Mouse (Mus musculus) neural tube, embryonic 13.5 days (tissue): ENCODE data around the gene Gp1ba. TPM values are rescaled to one million over a fixed set of nuclear protein-coding genes. Genes with fewer than 3 reads are reported as not detected.
A peak's percentile ranks its signal among the peaks of the same experiment; 100 is the strongest.

ENCODE experiments used
- ATAC-seq: fragments of 200-750 bp; cut with Nextera tagmentation; 2 replicates; pipeline ENCODE4 v1.8.0; 2017; ENCODE audit warnings: low read depth, mild to moderate bottlenecking, moderate TSS enrichment, moderate library complexity
- H3K27ac ChIP-seq: fragments of 300-500 bp; sonication (generic); replicated peaks from 2 replicates; pipeline ENCODE4 v1.5.1; 2015; ENCODE audit warnings: moderate library complexity, mild to moderate bottlenecking, inconsistent platforms
- H3K27me3 ChIP-seq: fragments of 300-500 bp; sonication (generic); 2 replicates; pipeline ENCODE4 v1.6.1; 2015; ENCODE audit warnings: mild to moderate bottlenecking, inconsistent platforms
- H3K36me3 ChIP-seq: fragments of 300-500 bp; sonication (generic); 2 replicates; pipeline ENCODE4 v1.6.1; 2015; ENCODE audit warnings: mild to moderate bottlenecking, inconsistent platforms
- H3K4me1 ChIP-seq: fragments of 300-500 bp; sonication (generic); replicated peaks from 2 replicates; pipeline ENCODE4 v1.6.1; 2015; ENCODE audit warnings: inconsistent platforms
- H3K4me2 ChIP-seq: fragments of 300-500 bp; sonication (generic); 2 replicates; pipeline ENCODE4 v1.6.1; 2015; ENCODE audit warnings: inconsistent platforms, mild to moderate bottlenecking, moderate library complexity
- H3K4me3 ChIP-seq: fragments of 300-500 bp; sonication (generic); 2 replicates; pipeline ENCODE4 v1.5.1; 2015; ENCODE audit warnings: mild to moderate bottlenecking, inconsistent platforms
- H3K9ac ChIP-seq: fragments of 300-500 bp; sonication (generic); 2 replicates; pipeline ENCODE4 v1.6.1; 2015; ENCODE audit warnings: moderate library complexity, mild to moderate bottlenecking, inconsistent platforms
- H3K9me3 ChIP-seq: fragments of 300-500 bp; sonication (generic); 2 replicates; pipeline ENCODE4 v1.6.1; 2016; ENCODE audit warnings: inconsistent platforms
- WGBS: fragments of 180-500 bp; shearing (Covaris S2); methylation state at CpG from one replicate; pipeline ENCODE4 v1.1.7; 2015; 5-methylcytosine and 5-hydroxymethylcytosine counted together
- polyA plus RNA-seq: library from polyadenylated mRNA; unstranded; fragments of >200 nt; fragmentation: Nextera tagmentation; extraction: Ambion mirVana; gene quantifications from 2 replicates; pipeline ENCODE4 v1.2.1, GENCODE M21; 2015

Gp1ba gene
- polyA plus RNA-seq, 1 experiment from 2014 or later: 0.45 TPM

GRCm38 (mm10) chr11:70637764-70638163, 1.2 kb upstream of the Gp1ba start:
- Histone ChIP-seq H3K27me3 (no peaks in the 10 kb centered on the region), H3K9ac (no peak overlapping the region), H3K36me3 (peaks cover 4% of the 10 kb centered on the region; the same call in 1 of the 2 replicates), H3K4me2 (no peak overlapping the region), H3K9me3 (no peaks in the 10 kb centered on the region), H3K4me1 (no peaks in the 10 kb centered on the region), H3K4me3 (no peak overlapping the region), H3K27ac (no peak overlapping the region)
- WGBS: 95% methylated on average over 1 of the region's 1 CpGs
- ATAC-seq: no peak

GRCm38 (mm10) chr11:70638293-70638692, 629 bp upstream of the Gp1ba start:
- H3K4me1 ChIP-seq: no peaks in the 10 kb centered on the region
- no peak for ATAC-seq
- peaks cover 9% of the 10 kb centered on the region; the same call in 1 of the 2 replicates for H3K36me3 ChIP-seq
- H3K4me3 ChIP-seq: no peak overlapping the region
- H3K27ac ChIP-seq: no peak overlapping the region
- H3K27me3 ChIP-seq: no peaks in the 10 kb centered on the region
- H3K4me2 ChIP-seq: no peak overlapping the region
- no peaks in the 10 kb centered on the region for H3K9me3 ChIP-seq
- H3K9ac ChIP-seq: no peak overlapping the region
- WGBS: 91% methylated on average over 1 of the region's 1 CpGs

DNA sequence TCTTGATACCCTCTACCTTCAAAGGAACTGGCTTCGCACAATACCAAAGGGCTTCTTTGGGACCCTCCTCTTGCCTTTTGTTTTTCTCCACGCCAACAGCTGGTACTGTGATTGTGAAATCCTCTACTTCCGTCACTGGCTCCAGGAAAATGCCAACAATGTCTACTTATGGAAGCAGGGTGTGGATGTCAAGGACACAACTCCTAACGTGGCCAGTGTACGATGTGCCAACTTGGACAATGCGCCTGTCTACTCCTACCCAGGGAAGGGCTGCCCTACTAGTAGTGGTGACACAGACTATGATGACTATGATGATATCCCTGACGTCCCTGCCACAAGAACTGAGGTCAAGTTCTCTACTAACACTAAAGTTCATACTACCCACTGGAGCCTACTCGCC, 1.1 kb downstream of the Gp1ba start:
- peaks cover 26% of the 10 kb centered on the region for H3K36me3 ChIP-seq
- H3K4me1 ChIP-seq: peaks cover under 1% of the 10 kb centered on the region; the same call in 1 of the 2 replicates
- 89% methylated on average over 8 of the region's 8 CpGs for WGBS
- no peak overlapping the region for H3K4me2 ChIP-seq
- no peaks in the 10 kb centered on the region for H3K9me3 ChIP-seq
- H3K9ac ChIP-seq: no peak overlapping the region
- no peaks in the 10 kb centered on the region for H3K27me3 ChIP-seq
- no peak overlapping the region for H3K27ac ChIP-seq
- H3K4me3 ChIP-seq: no peak overlapping the region
- ATAC-seq: no peak

DNA sequence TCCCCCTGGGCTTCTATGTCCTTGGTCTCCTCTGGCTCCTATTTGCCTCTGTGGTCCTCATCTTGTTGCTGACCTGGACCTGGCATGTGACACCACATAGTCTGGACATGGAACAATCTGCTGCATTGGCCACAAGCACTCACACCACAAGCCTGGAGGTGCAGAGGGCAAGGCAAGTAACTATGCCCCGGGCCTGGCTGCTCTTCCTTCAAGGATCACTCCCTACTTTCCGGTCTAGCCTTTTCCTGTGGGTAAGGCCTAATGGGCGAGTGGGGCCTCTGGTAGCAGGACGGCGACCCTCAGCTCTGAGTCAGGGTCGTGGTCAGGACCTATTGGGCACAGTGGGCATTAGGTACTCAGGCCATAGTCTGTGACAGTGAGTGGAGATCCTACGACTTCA, 2.3 kb downstream of the Gp1ba start:
- Histone ChIP-seq H3K4me1 (peaks cover 13% of the 10 kb centered on the region), H3K27me3 (no peaks in the 10 kb centered on the region), H3K9me3 (no peaks in the 10 kb centered on the region), H3K9ac (no peak overlapping the region), H3K36me3 (peaks cover 34% of the 10 kb centered on the region), H3K4me2 (no peak overlapping the region), H3K27ac (no peak overlapping the region), H3K4me3 (no peak overlapping the region)
- WGBS: 85% methylated on average over 7 of the region's 7 CpGs
- no peak for ATAC-seq

- WGBS: 90% methylated on average over 6 of the region's 6 CpGs
Measured at GRCm38 (mm10) chr11:70643051-70643450, 4.1 kb downstream of the Gp1ba start.

GRCm38 (mm10) chr11:70644564-70645103, 5.7 kb downstream of the Gp1ba start:
- Histone ChIP-seq H3K4me1 (peaks cover 34% of the 10 kb centered on the region), H3K9me3 (no peaks in the 10 kb centered on the region), H3K36me3 (peaks cover 43% of the 10 kb centered on the region), H3K27me3 (no peaks in the 10 kb centered on the region), H3K27ac (no peak overlapping the region), H3K4me2 (no peak overlapping the region), H3K4me3 (no peak overlapping the region), H3K9ac (0 out of 2 replicates have a peak overlapping the region, but pooled peaks have one; percentile 13)
- ATAC-seq: no peak
- 98% methylated on average over 8 of the region's 8 CpGs for WGBS

More at GRCm38 (mm10) chr11:70643051-70643450, 4.1 kb downstream of the Gp1ba start:
- H3K9ac ChIP-seq: no peak overlapping the region
- peaks cover 21% of the 10 kb centered on the region for H3K4me1 ChIP-seq
- H3K27ac ChIP-seq: no peak overlapping the region
- no peak for ATAC-seq
- H3K4me3 ChIP-seq: no peak overlapping the region
- peaks cover 34% of the 10 kb centered on the region for H3K36me3 ChIP-seq
- H3K4me2 ChIP-seq: no peak overlapping the region
- no peaks in the 10 kb centered on the region for H3K27me3 ChIP-seq
- H3K9me3 ChIP-seq: no peaks in the 10 kb centered on the region

GRCm38 (mm10) chr11:70645461-70646258, 6.7 kb downstream of the Gp1ba start:
- Histone ChIP-seq H3K27me3 (no peaks in the 10 kb centered on the region), H3K4me3 (peak overlapping the region; percentile 87), H3K9ac (peak overlapping the region; percentile 90), H3K9me3 (no peaks in the 10 kb centered on the region), H3K4me1 (peaks cover 37% of the 10 kb centered on the region), H3K36me3 (peaks cover 53% of the 10 kb centered on the region), H3K27ac (peak overlapping the region; percentile 91; the same call in 1 of the 2 replicates), H3K4me2 (peak overlapping the region; percentile 100)
- no peak for ATAC-seq
- 94% methylated on average over 12 of the region's 12 CpGs for WGBS

DNA sequence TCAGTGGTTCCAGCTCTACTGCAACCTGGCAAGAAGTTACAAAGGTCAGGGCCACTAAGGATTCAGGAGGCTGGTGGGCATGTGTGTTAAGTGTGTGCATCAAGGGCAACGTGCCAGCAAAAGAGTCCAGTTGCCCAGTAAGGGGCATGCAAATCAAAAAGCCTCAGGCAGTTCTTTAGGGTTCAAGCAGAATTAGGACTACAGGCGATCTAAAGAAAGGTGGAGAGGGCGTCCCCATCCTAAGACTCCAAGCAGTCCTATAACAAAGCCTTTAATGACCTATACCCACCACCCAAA, 7.3 kb downstream of the Gp1ba start:
- H3K27ac ChIP-seq: peak overlapping the region; percentile 91
- peaks cover 59% of the 10 kb centered on the region for H3K36me3 ChIP-seq
- WGBS: 16% methylated on average over 3 of the region's 3 CpGs
- H3K4me3 ChIP-seq: peak overlapping the region; percentile 87
- ATAC-seq: no peak
- peak overlapping the region; percentile 90 for H3K9ac ChIP-seq
- H3K9me3 ChIP-seq: no peaks in the 10 kb centered on the region
- peaks cover 42% of the 10 kb centered on the region for H3K4me1 ChIP-seq
- H3K27me3 ChIP-seq: no peaks in the 10 kb centered on the region
- peak overlapping the region; percentile 100 for H3K4me2 ChIP-seq

GRCm38 (mm10) chr11:70646691-70647650, 8.0 kb downstream of the Gp1ba start, which contains the start of the genes Rnf167 and Slc25a11:
Gene Rnf167, plus strand, starts transcription at chr11:70647235.
Gene Slc25a11, minus strand, starts transcription at chr11:70647479.
- H3K4me2 ChIP-seq: peak within 1 kb of the TSS; percentile 100
- no peaks in the 10 kb centered on the region for H3K9me3 ChIP-seq
- H3K36me3 ChIP-seq: peaks cover 66% of the 10 kb centered on the region
- WGBS: under 1% methylated on average over 63 of the region's 63 CpGs
- peaks cover 50% of the 10 kb centered on the region for H3K4me1 ChIP-seq
- peak within 1 kb of the TSS; percentile 93 for H3K9ac ChIP-seq
- H3K4me3 ChIP-seq: peak within 1 kb of the TSS; percentile 87
- no peaks in the 10 kb centered on the region for H3K27me3 ChIP-seq
- peak within 1 kb of the TSS; percentile 94 for H3K27ac ChIP-seq
- peak; percentile 91 for ATAC-seq

DNA sequence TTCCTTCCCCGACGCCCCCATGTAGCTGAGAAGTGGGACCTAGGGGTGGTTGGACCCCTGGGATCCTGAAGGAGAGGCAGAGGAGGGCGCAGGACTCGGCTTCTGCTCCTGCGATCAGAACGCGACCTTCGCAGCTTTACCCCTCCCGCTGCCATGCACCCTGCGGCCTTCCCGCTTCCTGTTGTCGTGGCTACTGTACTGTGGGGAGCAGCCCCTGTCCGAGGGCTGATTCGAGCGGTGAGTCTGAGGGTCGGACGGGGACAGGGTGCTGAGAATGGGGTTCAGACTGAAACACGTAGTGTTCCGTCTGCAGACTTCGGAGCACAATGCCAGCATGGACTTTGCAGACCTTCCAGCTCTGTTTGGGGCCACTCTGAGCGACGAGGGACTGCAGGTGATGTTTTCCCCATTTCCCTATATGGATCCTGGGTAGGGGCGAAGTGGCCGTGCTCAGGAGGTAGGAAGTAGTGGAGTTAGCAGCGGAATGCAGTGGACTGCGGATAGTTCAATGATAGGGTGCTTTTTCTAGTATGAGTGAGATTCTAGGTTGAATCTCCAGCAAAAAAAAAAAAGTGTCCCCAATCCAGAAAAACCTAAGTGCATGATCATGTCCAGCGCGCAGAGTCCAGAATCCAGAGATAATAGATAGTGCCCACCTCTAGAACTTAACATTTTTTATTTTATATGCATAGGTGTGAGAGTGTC, 8.9 kb downstream of the Gp1ba start:
- 4% methylated on average over 28 of the region's 28 CpGs for WGBS
- ATAC-seq: peak; percentile 19
- H3K4me1 ChIP-seq: peaks cover 59% of the 10 kb centered on the region

DNA sequence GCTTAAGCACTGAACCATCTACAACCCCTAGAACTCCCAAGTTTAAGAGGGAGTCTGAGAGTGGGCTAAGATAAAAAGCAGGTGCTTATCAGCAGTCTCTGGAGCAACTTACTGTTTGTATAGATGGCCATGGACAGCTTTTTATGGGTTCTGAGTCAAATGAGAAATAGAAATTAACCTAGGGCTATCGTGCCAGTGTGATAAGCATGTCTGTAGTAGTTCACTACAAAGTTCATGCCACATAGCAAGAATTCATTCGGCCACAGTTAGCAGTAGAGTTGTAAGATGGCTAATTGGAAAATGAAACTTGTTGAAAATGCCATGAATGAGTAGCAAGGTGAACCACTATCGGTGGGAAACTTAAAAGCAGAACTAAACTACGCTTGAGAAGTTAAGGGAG, 9.6 kb downstream of the Gp1ba start:
- Histone ChIP-seq H3K9me3 (no peaks in the 10 kb centered on the region), H3K4me3 (peak overlapping the region; percentile 87), H3K9ac (peak overlapping the region; percentile 93), H3K4me2 (peak overlapping the region; percentile 100), H3K4me1 (peaks cover 65% of the 10 kb centered on the region), H3K27me3 (no peaks in the 10 kb centered on the region), H3K36me3 (peaks cover 64% of the 10 kb centered on the region), H3K27ac (no peak overlapping the region)
- no peak for ATAC-seq
- WGBS: 90% methylated on average over 4 of the region's 4 CpGs

More for the DNA sequence above, 8.9 kb downstream of the Gp1ba start:
- Histone ChIP-seq H3K9ac (peak overlapping the region; percentile 93), H3K27ac (peak overlapping the region; percentile 94), H3K4me3 (peak overlapping the region; percentile 87), H3K4me2 (peak overlapping the region; percentile 100), H3K9me3 (no peaks in the 10 kb centered on the region), H3K27me3 (no peaks in the 10 kb centered on the region), H3K36me3 (peaks cover 71% of the 10 kb centered on the region)
